Mouse (Mus musculus) induced T-regulatory cell, adult 2 months (primary cell): Measurements from ENCODE around the gene Slc2a8.
A peak's percentile ranks its signal among the peaks of the same experiment; 100 is the strongest.

ENCODE experiments used
- DNase-seq: peaks from one replicate; pipeline ENCODE4 v3.0.0-alpha.2; 2012; ENCODE audit warnings: low read depth

Gene Slc2a8

DNA sequence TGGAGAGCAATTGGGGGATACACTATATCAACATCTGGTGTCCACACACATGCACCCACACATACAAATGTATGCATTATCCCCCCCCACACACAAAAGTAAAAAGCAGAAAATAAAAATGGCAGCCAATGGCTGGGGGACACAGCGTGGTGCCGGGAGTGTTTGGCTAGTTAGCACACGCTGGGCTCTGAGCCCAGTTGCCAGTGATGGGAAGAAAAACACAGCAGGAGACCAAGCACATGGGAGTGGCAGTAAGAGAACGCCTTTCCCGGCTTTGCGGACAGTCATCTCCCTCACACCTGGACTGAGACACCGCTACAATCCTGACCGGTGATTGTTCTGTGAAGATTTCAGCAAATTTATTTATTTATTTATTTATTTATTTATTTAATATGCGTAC is 10.6 kb downstream of the Slc2a8 start:
- DNase-seq = no peak

DNA sequence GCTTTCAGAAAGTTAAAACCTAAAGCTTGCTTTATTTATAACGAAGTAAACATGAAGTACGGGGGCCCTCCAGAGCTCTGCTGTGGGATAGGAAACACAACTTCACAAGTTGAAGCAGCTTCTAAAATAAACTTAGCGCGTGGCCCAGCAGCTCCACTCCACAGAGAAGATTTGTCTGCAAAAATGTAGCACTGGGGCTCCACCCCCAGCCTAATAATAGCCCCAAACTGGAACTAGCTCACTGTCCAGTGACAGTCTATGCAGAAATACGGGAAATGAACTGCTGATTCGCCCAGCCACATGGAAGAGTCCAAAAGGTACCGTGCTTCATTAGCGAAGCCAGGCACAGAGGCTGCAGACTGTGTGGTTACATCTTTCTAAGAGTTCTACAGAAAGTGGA is 12.6 kb downstream of the Slc2a8 start:
- DNase-seq = no peak

DNA sequence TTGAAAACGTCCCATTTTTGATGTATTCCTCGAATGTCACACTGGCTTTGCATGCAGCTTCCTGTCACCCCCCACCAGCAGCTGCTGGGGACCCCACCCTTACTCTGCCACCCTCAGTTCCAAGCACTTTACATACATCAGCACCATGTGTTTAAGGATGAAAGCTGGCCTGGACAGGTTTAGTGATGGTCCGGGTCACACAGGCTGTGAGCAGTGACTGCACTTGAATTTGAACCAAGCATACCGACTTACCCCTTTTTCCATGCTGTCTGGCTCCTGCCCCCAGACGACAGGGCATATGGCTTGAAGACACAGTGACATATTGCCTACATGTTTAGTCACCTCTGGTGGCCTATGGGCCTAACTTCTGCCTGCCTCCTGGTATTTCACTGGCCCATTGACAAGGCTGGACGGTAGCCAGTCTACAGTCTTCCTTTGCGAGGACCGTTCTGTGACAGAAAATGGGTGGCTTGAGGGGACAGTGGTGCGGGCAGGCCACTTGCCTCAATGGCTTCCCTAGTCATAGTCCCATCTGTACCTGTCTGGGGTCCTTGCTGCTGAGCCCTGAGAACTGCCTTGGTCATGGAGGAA is 13.8 kb downstream of the Slc2a8 start:
- DNase-seq = no peak

DNA sequence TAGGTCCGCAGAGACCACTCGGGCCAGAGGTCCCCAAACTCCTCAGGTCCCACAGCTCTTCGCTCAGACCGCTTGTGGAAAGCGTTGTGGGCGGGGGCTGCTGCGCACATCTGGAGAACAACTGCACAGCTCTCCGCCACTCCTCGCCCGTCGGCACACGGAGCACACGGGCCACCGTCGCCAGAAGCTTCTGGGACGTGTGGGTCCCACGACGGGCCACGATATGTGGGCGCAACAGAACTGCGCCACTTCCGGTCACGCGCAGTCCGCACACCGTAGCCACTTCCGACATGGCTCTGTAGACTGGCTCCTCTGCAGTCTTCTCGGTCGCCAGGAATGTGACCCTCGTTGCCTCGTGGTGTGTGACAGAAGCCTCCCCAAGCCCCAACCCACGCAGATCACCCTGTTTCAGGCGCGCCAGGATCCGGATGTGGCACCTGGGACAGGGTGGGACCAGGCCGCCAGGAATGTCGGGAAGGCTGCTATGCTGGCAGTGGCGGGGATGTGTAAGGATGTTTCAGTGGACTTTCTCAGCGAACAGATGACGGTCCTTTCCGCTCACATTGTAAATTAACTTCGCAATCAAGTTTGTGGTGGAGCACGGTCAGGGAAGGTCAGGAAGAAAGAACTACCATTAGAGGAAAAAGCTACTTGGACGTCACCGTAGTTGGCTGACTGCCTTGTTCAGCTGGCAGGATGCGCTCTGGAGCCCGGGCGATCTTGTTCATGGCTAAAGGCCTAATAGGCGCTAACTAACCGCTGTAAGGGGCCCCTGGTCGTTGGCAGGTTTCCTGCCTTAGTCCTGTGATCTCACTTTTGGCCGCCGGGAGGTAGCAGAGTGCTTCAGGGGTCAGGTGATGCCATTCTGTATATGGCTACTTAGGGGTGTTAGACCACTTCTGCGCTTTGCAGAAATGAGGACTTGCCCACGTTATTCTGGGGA is 14.9 kb downstream of the Slc2a8 start:
- DNase-seq = peak; percentile 88

DNA sequence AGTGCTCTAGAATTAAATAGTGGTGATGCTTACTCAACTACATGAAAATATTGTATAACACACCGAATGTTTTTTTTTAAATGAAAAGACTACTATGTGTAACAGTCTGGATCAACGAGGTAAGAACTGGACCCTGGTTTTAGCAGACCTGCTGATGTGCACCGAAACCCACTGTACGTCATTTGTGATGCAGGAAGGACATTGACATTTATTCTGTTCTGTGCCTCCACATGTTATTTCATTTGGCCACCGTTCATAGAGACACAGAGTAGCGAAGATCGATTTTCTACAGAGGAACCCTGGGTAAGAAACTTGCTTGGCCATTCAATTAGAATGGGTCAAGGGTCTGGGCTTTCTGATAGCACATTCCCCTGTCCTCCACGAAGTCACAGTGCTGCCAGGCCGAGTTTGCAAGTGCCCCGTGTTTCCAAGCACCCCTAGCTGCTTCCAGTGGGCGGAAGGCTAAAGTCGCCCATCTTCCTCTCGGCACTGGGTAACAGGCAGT is 15.6 kb downstream of the Slc2a8 start:
- peak; percentile 58 for DNase-seq

DNA sequence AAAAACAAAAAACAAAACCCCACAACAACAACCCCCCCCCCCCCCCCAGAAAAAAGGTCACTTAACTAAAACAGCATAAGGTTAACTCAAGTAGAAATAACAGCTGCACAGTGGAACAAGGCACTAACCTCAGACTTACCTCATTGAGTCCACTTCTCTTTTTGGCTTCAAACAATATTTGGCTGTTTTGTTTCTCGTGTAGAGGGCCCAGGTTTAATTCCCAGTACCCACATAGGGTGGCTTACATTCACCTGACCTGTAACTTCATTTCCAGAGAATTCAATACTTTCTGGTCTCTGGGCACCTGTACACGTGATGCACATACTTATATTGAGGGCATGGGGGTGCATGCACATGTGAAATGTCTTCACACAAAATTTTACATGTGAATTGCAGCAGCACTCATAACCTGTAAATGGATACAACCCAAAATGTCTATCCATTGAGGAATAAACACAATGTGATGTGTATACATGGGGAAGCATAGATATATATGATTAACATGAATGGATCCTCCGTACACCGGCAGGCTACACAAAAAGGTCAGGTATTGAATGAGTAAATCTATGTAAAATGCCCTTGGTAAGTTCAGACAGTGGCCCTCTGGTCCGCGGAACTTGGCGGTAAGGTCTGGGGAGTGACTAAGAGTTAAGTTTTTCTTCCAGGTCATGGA is 16.2 kb downstream of the Slc2a8 start:
- peak; percentile 45 for DNase-seq

GRCm38 (mm10) chr2:32964659-32965457 is 17.0 kb downstream of the Slc2a8 start:
- peak; percentile 26 for DNase-seq

- no peak for DNase-seq
Measured at GRCm38 (mm10) chr2:32963981-32964380, 17.9 kb downstream of the Slc2a8 start.

- peak; percentile 42 for DNase-seq
Measured at GRCm38 (mm10) chr2:32963544-32963943, 18.3 kb downstream of the Slc2a8 start.

- DNase-seq = peak; percentile 66
Measured at GRCm38 (mm10) chr2:32962875-32963220, 19.0 kb downstream of the Slc2a8 start.

DNA sequence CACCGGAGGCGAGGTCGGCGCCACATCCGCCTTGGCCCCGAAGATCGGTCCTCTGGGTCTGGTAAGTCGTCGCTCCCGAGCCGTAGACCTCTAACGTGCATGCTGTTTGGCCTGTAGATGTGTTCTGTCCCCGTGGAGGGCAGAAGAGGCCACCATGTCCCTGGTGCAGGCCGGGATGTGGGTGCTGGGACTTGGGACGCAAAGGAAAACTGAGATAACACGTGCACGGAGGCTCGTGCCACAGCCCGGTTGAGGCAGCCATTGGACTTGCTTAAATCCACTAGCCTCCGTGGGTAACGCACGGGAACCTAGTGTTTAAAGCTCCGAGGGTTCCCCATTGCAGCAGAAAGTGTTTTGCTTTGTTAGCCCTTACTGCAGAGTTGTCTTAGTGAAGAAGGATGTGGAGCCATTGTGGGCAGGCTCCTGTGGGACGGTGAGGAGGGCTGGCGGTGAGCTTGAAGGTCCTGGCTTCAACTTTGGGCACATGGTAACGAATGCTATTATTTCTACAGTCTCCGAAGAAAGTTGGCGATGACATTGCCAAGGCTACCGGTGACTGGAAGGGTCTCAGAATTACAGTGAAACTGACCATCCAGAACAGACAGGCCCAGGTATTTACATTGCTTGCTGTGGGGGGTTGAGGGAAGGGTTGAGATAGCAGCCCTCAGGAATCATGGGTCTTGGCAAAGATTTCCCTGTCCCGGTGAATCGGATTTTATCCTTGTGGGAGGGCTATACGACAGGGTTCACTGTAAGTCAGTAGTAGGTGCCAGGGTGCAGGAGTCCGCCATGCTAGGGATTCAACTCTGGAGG is 19.6 kb downstream of the Slc2a8 start:
- DNase-seq = no peak

- DNase-seq = peak; percentile 97
Measured at GRCm38 (mm10) chr2:32961192-32961995, 20.5 kb downstream of the Slc2a8 start, which contains the start of the genes Rpl12 and Lrsam1. Rpl12 (plus strand) TSS chr2:32961559. Lrsam1 (minus strand) TSS chr2:32961614.

DNA sequence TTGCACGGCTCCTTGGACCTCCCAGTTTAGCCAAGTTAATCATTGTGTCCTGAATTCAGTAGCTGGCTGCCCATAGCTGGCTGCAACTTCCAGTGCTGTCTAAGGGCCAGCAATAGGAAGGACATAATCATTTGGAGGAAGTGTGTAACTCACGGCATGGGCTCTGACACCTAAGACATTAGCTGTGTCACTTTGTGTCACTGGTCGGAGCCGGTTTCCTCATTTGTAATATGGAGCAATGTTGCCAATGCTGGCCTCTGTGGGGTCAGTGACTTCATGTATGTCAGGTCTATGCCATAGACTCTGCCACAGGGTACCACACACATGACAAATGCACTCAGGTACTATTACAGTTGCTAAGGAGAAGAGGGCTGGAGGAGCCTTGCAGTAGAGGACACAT is 21.6 kb downstream of the Slc2a8 start:
- DNase-seq = no peak

DNA sequence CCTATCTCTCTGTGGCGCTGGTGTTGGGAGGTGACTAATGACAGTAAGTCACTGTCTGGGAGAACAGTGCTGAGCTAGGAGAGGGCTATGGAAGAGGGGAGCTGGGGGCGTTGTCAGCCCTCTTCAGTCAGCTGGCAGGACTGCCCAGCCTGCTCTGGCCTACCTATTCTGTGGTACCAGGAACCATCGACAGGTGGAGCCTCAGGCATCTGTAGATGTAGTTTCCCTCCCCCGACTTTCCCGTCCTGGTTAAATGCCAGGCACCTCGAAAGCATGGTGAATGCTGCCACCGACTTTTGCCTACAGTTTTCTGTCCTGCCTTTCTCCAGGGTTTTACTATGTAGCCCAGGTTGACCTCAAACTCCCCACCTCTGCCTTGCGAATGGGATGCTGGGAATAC is 24.5 kb downstream of the Slc2a8 start:
- DNase-seq = peak; percentile 48

DNA sequence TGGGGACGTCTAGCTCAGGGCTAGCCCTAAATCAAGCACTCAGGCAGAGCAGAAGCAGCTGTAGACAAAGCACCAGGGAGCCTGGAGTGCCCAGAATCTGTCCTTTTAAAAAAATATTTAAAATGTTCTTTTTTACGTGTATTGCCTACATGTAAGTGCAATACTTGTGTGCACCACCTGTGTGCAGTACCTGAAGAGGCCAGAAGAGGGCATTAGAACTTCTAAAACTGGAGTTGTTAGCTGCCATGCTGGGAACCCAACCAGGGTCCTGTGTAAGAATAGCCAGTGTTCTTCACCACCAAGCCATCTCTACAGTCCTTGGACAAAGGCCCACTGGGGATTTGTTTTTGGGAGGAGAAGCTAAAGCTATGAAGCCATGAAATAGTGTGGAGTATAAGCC is 27.3 kb downstream of the Slc2a8 start:
- peak; percentile 41 for DNase-seq

DNA sequence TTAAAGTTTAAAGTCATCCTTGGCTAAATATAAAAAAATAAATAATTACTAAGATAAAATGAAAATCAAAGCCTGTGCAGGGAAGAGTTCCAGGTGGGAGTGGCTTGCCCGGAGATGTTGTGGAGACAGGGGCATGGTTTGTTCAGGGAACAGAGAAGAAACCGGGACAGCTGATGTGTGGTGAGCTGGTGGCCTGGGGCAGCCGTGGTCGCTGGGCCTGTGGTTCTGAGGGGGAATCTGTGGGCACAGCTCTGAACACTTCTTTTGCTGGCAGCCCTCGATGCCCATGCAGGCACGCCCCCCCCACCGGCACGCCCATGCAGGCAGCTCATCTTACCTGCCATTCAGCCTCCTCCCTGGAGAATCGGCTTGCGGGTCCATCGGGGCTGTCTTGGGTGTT is 34.4 kb downstream of the Slc2a8 start:
- no peak for DNase-seq

DNA sequence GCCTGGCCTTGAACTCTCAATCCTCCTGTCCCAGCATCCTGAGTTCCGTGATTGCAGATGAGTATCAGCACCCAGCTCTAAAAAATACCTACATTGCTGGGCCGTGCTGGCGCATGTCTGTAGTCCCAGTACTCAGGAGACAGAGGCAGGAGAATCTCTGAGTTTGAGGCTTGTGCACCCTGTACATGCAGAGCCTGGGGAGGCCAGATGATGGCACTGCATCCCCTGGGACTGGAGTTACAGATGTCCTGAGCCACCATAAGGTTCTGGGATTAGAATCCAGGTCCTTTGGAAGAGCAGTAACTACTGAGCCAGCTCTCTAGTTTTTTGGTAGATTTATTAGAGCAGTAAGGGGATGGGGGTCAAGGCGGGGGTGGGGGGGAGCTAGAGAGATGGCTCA is 41.4 kb downstream of the Slc2a8 start:
- no peak for DNase-seq

- peak; percentile 80 for DNase-seq
Measured at GRCm38 (mm10) chr2:32939418-32939817, 42.5 kb downstream of the Slc2a8 start.

- no peak for DNase-seq
Measured at GRCm38 (mm10) chr2:32938741-32939140, 43.1 kb downstream of the Slc2a8 start.

- peak; percentile 90 for DNase-seq
Measured at GRCm38 (mm10) chr2:32931730-32932129, 50.2 kb downstream of the Slc2a8 start.
